Mouse (Mus musculus) stomach, embryonic 15.5 days (tissue): ENCODE measurements around the gene Tbx5. TPM values are rescaled to one million over a fixed set of nuclear protein-coding genes. Genes with fewer than 3 reads are reported as not detected.

Experiments
- ATAC-seq: fragments of 200-750 bp; cut with Nextera tagmentation; 2 replicates; pipeline ENCODE4 v1.8.0; 2017; ENCODE audit warnings: low read depth, moderate number of reproducible peaks, moderate TSS enrichment; ENCODE audit not compliant: insufficient read depth, low FRiP score
- H3K27ac ChIP-seq: fragments of 300-500 bp; sonication (generic); 2 replicates; pipeline ENCODE4 v1.5.1; 2015; ENCODE audit warnings: mild to moderate bottlenecking, inconsistent platforms
- H3K27me3 ChIP-seq: fragments of 300-500 bp; sonication (generic); replicated peaks from 2 replicates; pipeline ENCODE4 v1.6.1; 2015; ENCODE audit warnings: inconsistent platforms
- H3K36me3 ChIP-seq: fragments of 300-500 bp; sonication (generic); 2 replicates; pipeline ENCODE4 v1.6.1; 2015; ENCODE audit warnings: inconsistent platforms
- H3K4me1 ChIP-seq: fragments of 300-500 bp; sonication (generic); 2 replicates; pipeline ENCODE4 v1.6.1; 2015; ENCODE audit warnings: inconsistent platforms
- H3K4me2 ChIP-seq: fragments of 300-500 bp; sonication (generic); 2 replicates; pipeline ENCODE4 v1.6.1; 2015; ENCODE audit warnings: mild to moderate bottlenecking, inconsistent platforms
- H3K4me3 ChIP-seq: fragments of 300-500 bp; sonication (generic); replicated peaks from 2 replicates; pipeline ENCODE4 v1.5.1; 2015; ENCODE audit warnings: inconsistent platforms
- H3K9ac ChIP-seq: fragments of 300-500 bp; sonication (generic); 2 replicates; pipeline ENCODE4 v1.6.1; 2015; ENCODE audit warnings: inconsistent platforms
- H3K9me3 ChIP-seq: fragments of 300-500 bp; sonication (generic); 2 replicates; pipeline ENCODE4 v1.6.1; 2016; ENCODE audit warnings: inconsistent platforms
- WGBS: fragments of 180-500 bp; shearing (Covaris S2); methylation state at CpG from one replicate; pipeline ENCODE4 v1.1.7; 2015; 5-methylcytosine and 5-hydroxymethylcytosine counted together
- polyA plus RNA-seq: library from polyadenylated mRNA; unstranded; fragments of >200 nt; fragmentation: Nextera tagmentation; extraction: Ambion mirVana; gene quantifications from 2 replicates; pipeline ENCODE4 v1.2.1, GENCODE M21; 2015

Tbx5 gene
- polyA plus RNA-seq, 1 experiment from 2014 or later: 0.62 TPM

- Histone ChIP-seq H3K9me3 (no peaks in the 10 kb centered on the region), H3K27ac (no peak overlapping the region), H3K36me3 (no peaks in the 10 kb centered on the region), H3K4me3 (no peak overlapping the region), H3K4me1 (no peaks in the 10 kb centered on the region), H3K4me2 (no peak overlapping the region), H3K9ac (no peak overlapping the region), H3K27me3 (peaks cover 97% of the 10 kb centered on the region)
- ATAC-seq: no peak
- WGBS: 7% methylated on average over 11 of the region's 11 CpGs
Observed at GRCm38 (mm10) chr5:119800243-119800665, 32.2 kb upstream of the Tbx5 start.

DNA sequence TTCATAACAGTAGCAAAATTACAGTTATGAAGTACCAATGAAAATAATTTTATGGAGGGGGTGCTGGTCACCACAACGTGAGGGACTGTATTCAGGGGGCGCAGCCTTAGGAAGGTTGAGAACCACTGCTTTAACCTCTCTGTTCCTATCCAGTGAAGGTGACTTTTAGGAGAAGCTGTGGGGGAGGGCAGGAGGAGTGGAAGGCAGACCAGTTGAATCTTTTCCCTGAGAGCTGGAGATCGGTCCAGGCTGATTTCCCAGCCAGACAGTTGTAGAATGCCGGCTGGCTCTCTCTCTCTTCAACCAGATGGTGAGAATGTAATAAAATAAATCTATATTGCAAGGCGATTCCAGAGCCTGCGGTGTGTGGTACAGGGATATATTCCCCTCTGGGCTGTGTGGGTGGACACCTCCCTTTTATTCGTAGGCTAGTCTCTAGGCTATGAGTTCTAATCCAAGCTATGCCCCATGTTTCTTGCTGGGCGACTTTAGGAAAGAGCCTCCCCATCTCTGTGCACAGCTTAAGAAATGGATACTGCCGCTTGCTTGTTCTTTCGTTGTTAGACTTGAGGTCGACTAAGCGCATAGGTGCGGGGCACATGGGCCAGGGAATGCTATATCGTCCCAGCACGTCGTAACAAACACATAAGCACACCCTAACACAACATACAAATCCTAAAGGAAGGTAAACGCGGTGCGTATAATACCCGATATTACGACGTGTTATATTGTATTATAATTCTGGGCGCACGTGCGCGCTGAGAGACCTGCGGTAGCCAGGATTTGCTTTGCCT lies 29.7 kb upstream of the Tbx5 start:
- Histone ChIP-seq H3K4me3 (no peak overlapping the region), H3K9ac (no peak overlapping the region), H3K4me2 (no peak overlapping the region), H3K27me3 (peaks cover 99% of the 10 kb centered on the region), H3K9me3 (no peaks in the 10 kb centered on the region), H3K36me3 (no peaks in the 10 kb centered on the region), H3K27ac (no peak overlapping the region), H3K4me1 (no peaks in the 10 kb centered on the region)
- 1% methylated on average over 27 of the region's 27 CpGs for WGBS
- no peak for ATAC-seq

DNA sequence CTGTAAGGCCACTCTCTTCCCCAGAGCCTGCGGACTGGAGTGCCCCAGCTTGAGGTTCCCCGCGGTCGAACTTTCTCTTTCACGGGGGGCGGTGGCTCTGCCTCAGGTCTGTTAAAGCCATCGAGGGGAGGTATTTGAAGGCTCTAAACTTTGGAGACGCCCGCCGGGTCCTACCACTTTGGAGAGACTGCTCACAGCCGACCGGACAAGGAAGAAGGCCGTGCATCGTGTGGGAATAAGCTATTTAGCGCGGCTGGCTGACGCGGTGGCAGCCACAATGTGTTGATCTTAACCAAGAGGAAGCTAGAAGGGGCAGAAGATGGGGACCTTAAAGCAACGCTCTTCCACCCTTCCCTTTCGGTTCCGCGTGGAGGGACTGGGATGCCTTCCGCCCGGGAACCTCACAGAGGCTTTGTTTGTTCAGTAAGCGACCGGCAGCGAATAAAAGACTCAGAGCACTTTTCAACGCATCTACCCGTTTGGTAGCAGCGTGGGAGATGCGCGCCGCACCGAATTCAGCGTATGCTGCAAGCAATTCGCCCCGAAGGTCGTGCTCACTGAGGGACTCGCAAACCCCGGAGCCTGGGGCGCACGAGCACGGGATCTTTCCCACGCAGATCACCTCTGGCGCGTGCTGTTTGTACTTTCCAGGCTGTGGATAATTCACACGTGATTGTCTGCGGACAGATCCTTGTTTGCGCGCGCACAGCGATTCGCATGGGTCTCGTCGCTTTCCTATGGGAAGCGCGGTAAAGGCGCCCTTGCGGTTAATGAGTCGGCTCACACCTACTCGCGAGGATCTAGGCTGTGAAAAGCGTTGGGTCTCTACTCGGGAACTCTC lies 28.8 kb upstream of the Tbx5 start:
- WGBS: 1% methylated on average over 64 of the region's 64 CpGs
- H3K27ac ChIP-seq: no peak overlapping the region
- no peak overlapping the region for H3K9ac ChIP-seq
- H3K36me3 ChIP-seq: no peaks in the 10 kb centered on the region
- H3K4me3 ChIP-seq: no peak overlapping the region
- ATAC-seq: no peak
- no peak overlapping the region for H3K4me2 ChIP-seq
- peaks cover 99% of the 10 kb centered on the region for H3K27me3 ChIP-seq
- H3K4me1 ChIP-seq: no peaks in the 10 kb centered on the region
- no peaks in the 10 kb centered on the region for H3K9me3 ChIP-seq

GRCm38 (mm10) chr5:119804301-119805039 lies 28.0 kb upstream of the Tbx5 start:
- no peak overlapping the region for H3K4me3 ChIP-seq
- H3K4me1 ChIP-seq: no peaks in the 10 kb centered on the region
- 2% methylated on average over 35 of the region's 35 CpGs for WGBS
- no peaks in the 10 kb centered on the region for H3K9me3 ChIP-seq
- peaks cover 99% of the 10 kb centered on the region for H3K27me3 ChIP-seq
- no peak overlapping the region for H3K27ac ChIP-seq
- no peaks in the 10 kb centered on the region for H3K36me3 ChIP-seq
- H3K4me2 ChIP-seq: no peak overlapping the region
- ATAC-seq: no peak
- no peak overlapping the region for H3K9ac ChIP-seq

DNA sequence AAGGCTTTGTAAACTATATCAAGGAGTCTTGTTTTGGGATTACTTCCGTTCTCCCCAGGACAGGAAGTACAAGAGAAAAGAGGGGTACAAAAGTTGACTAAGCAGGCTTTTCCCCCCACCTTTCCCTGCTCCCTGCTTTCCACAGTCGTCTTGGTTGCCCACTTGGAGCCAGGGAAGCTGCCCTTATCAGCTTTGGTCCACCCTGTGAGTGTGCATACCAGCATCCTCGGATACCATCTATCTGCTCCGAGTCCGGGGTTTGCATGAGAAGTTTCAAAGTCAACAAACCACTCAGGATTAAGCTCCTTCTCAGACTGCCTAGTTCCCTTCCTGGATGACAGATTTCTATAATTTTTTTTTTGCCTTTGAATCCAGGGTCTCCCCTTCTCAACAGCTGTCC lies 26.8 kb upstream of the Tbx5 start:
- H3K4me2 ChIP-seq: no peak overlapping the region
- no peaks in the 10 kb centered on the region for H3K4me1 ChIP-seq
- H3K27me3 ChIP-seq: peaks cover 96% of the 10 kb centered on the region
- H3K9ac ChIP-seq: no peak overlapping the region
- H3K27ac ChIP-seq: no peak overlapping the region
- H3K4me3 ChIP-seq: no peak overlapping the region
- 0% methylated on average over 5 of the region's 5 CpGs for WGBS
- ATAC-seq: no peak
- no peaks in the 10 kb centered on the region for H3K9me3 ChIP-seq
- no peaks in the 10 kb centered on the region for H3K36me3 ChIP-seq

- no peak overlapping the region for H3K27ac ChIP-seq
- H3K9me3 ChIP-seq: no peaks in the 10 kb centered on the region
- H3K27me3 ChIP-seq: peaks cover 91% of the 10 kb centered on the region
- ATAC-seq: no peak
- no peaks in the 10 kb centered on the region for H3K4me1 ChIP-seq
- no peak overlapping the region for H3K4me2 ChIP-seq
- H3K4me3 ChIP-seq: no peak overlapping the region
- no peaks in the 10 kb centered on the region for H3K36me3 ChIP-seq
- H3K9ac ChIP-seq: no peak overlapping the region
Observed at GRCm38 (mm10) chr5:119806467-119806866, 26.0 kb upstream of the Tbx5 start.

DNA sequence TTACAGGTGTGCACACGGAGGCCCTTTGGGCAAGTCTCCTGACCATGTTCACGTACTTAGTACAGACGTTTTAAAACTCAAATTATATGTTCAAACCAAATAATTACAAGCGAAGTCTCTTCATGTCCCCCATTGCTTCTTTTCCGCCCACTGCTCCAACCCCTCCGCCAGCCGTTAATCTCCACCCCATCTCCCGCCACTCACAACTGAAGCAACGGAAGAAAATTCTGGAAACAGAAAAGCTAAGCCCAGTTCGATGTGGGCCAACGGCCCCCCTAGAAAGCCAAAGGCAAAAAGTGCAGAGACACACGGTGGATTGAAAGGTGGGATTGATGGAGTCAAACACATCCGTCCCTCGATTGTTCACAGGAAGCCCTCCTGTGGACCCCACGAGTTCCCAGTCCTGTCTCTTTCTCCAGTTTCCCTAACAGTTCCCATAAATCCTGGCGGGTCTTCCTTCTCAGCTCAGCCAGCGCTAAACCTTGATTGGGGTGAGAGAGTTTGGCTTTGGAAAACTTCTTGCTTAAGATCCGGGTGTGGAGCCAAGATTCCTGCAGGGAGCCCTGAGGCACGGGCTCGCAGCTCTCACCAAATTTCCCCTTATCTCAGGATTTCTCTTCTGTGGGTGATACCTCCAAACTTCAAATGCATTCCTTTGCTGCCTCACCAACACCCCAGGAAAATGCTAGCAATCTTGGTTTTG lies 24.8 kb upstream of the Tbx5 start:
- Histone ChIP-seq H3K4me3 (no peak overlapping the region), H3K36me3 (no peaks in the 10 kb centered on the region), H3K27me3 (peaks cover 79% of the 10 kb centered on the region), H3K4me1 (no peaks in the 10 kb centered on the region), H3K4me2 (no peak overlapping the region), H3K9ac (no peak overlapping the region), H3K27ac (no peak overlapping the region), H3K9me3 (no peaks in the 10 kb centered on the region)
- ATAC-seq: no peak
- WGBS: 4% methylated on average over 20 of the region's 20 CpGs

GRCm38 (mm10) chr5:119808713-119809112 lies 23.8 kb upstream of the Tbx5 start:
- H3K4me3 ChIP-seq: no peak overlapping the region
- no peak for ATAC-seq
- H3K4me2 ChIP-seq: no peak overlapping the region
- no peak overlapping the region for H3K27ac ChIP-seq
- H3K4me1 ChIP-seq: no peaks in the 10 kb centered on the region
- 49% methylated on average over 6 of the region's 6 CpGs for WGBS
- no peak overlapping the region for H3K9ac ChIP-seq
- H3K9me3 ChIP-seq: no peaks in the 10 kb centered on the region
- peaks cover 72% of the 10 kb centered on the region for H3K27me3 ChIP-seq
- no peaks in the 10 kb centered on the region for H3K36me3 ChIP-seq

DNA sequence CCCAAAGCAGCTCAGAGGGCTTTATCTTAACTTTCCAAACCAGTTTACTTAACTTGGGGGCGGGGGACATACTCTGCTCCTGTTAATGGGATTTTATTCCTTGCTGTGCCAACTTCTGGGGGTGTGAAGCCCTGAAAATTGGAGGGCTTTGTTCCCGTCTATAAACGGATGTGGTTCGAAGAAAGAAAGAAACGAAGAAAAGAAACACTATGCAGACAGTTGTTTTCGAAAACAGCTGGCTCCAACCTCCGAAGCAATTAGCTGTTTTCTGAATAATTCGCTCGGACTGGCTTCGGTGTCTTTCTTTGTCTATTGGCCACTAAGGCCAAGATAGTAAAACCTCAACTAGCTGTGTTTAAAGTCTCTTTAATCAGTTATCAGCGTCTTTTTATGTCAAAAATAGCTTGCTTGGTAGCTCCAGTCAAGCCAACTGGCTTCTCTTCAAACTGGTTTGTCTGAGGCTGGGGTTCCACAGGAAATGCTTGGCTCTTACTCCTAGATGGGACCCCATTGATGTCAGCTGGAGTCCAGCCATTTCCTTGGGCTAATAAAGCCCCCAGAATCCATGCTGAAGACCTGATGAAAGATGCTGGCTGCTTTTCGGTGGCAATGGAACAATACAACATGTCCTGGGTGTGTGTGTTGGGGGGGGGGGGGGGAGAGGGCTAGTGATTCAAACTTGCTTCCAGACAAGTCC lies 21.3 kb upstream of the Tbx5 start:
- WGBS: 56% methylated on average over 12 of the region's 12 CpGs
- Histone ChIP-seq H3K9ac (no peak overlapping the region), H3K4me3 (no peak overlapping the region), H3K36me3 (no peaks in the 10 kb centered on the region), H3K27me3 (peaks cover 50% of the 10 kb centered on the region), H3K4me1 (no peaks in the 10 kb centered on the region), H3K27ac (no peak overlapping the region), H3K9me3 (no peaks in the 10 kb centered on the region), H3K4me2 (no peak overlapping the region)
- no peak for ATAC-seq

GRCm38 (mm10) chr5:119815247-119815646 lies 17.2 kb upstream of the Tbx5 start:
- Histone ChIP-seq H3K4me3 (no peak overlapping the region), H3K27me3 (peaks cover 31% of the 10 kb centered on the region), H3K36me3 (no peaks in the 10 kb centered on the region), H3K9ac (no peak overlapping the region), H3K9me3 (no peaks in the 10 kb centered on the region), H3K27ac (no peak overlapping the region), H3K4me1 (no peaks in the 10 kb centered on the region), H3K4me2 (no peak overlapping the region)
- WGBS: 63% methylated on average over 1 of the region's 1 CpGs
- ATAC-seq: no peak

DNA sequence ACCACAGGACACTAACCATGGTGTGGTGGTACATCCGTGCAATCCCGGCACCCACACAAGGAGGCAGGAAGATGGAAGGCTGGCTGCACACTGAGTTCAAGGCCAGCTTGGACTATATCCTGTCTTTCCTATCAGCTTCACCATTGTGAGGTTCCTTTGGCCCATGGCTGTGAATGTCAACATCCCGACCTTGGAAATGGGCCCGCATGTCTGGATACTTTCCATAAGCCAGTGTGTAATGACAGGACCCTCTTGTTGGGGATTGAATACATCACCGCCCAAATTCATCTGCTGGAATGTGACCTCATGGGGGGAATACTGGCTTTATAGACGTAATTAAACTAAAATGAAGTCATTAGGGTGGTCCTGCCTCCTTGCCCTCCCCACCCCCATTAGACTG lies 12.0 kb upstream of the Tbx5 start:
- Histone ChIP-seq H3K36me3 (no peaks in the 10 kb centered on the region), H3K4me1 (no peaks in the 10 kb centered on the region), H3K9ac (no peak overlapping the region), H3K27ac (no peak overlapping the region), H3K27me3 (peaks cover 54% of the 10 kb centered on the region), H3K4me3 (no peak overlapping the region), H3K4me2 (no peak overlapping the region), H3K9me3 (no peaks in the 10 kb centered on the region)
- ATAC-seq: no peak
- WGBS: 82% methylated on average over 6 of the region's 6 CpGs
